Mouse (Mus musculus): ENCODE results near the gene Meltf.

Gene Meltf

DNA sequence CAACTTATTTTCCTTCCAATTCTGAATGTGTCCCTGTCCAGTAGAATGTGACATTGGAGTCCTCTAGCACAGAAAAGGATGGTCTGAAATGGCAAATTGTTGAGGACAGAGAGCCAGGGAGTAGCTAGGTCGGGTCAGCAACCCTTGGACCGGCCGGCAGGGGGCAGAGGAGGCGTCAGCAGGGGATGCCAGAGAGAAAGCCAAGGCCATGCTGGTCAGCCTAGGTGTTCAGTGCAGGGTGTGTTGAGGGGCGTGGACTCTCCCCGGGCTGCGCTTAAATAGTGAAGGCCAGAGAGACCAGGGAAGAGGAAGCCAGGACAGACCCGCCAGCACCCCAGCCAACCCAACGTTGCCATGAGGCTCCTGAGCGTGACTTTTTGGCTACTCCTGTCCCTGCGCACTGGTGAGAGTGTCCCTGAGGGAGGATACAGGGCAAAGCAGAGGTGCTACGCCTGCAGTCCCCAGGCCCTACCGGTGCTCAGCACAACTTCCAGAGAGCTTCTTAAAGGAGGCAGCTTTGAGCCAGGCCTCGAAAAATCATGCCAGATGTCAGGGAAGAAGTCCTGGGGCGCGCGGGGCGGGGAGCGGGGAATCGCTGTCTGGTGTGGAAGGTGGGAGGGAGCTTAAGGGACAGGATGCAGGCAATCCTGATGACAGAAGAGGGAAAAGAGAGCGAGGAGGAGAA, at the start of gene Meltf:
Gene Meltf, plus strand, starts transcription at position 238 of the 685 bp plus-strand sequence.
- peak; percentile 23 to 34 for DNase-seq (ENCODE audit: low spot score in 2 of 2)

DNA sequence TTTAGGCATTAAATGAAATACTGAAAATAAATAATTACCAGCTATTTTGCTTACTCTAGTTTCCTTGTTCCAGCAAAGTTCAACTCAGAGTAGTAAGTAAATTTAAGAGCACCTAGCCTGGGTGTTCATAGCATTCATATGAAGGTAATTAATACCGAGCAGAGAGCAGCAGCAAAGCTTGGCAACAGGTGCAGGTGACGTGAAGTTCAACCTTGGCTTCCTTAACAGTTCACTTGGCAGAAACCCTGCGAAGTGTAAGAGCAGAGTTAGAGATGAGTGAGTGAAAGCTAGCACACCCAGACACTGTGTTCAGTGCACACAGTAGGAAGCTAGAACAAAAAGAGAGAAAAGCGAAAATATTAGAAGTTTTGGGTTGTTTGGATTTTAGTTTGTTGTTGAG, 47.9 kb upstream of the Meltf start:
- no peak for DNase-seq (ENCODE audit: low spot score in 2 of 2)

DNA sequence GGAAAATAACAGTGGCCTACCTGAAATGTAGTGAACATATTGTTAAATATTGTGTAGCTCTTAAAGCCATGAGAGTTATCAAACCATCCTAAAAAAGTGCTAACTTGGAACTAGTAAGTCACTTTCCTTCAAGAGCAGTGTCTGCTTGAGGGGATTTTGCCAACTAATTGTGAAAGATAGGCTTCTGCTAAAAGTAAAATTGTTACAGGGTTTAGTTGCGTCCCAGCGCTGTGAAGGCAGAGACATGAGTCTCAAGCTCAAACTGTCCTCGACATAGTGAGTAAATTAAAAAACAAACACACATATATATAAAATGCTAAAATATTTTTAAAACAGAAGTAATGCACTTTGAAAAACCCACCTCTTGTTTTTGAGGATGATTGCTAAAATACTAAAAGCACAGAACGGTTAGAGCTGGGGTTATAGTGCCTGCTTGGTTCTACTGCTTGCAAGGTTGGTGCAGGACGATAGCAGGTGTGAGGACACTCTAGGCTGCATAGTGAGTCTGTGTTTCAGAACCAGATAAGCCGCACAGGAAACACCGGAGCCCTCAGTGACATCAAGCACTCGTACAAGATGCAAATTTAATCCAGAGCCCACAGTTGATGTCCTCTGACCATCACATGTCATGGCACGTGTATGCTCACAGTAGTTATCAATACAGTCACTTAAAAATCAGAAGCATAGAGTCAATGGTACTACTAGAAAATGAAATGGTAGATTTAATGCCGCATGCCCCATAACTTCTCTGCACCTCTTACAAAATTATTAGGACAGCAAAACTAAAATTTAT, 45.8 kb upstream of the Meltf start:
- DNase-seq (ENCODE audit: low spot score in 2 of 2) = no peak

DNA sequence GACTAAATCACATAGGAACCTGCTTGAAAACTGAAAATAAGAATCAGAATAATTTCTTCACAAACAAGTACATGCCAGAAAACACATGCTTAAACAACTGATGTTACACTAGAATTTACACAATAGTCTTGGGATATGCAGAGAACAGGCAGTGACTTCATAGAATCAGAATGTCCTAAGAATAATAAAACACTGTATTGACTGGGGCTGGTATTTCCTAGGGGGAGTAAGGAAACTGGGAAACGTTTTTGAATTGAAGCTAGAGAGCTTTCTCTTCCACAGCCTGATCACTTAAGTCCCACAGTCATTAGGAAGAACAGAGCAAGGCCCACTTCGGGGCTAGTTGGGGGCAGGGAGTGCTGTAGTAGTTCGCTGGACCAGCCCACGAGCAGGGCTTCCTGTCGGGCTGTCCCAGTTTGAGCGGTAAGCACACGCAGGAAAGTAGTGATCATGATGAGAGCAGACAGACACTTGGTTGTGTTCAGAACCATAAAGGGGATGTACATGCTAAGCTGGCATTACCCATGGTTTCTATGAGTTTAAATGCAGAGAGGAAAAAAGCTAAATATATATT, 44.5 kb upstream of the Meltf start:
- DNase-seq (ENCODE audit: low spot score in 2 of 2) = no peak

DNA sequence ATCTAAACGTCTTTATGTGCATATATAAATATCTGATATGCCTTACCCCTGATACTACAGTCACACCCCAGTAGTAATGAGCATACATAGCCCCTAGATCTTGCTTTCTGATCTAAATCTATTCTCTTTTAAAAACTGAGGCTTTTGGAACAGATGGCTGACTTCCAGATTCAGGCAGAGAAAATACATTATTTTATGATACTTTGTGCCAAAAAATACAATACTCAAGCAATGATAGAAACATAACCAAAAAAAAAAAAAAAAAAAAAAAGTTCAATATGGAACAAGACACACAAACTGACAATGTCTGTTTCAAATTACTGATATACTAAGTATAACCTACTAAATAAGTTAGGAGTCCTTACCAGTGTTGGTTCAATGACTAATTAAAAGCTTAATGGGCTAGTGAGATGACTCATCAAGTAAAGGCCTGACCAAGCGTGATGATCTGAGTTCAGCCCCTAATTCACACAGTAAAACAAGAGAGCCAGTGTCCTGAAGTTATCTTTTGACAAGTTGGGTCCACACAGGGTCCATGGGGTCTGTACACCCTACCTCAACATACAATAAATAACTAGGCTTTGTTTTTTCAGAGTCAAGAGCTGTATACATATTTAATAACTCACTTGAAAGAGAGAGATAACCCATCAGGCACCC, 43.8 kb upstream of the Meltf start:
- DNase-seq (ENCODE audit: low spot score in 2 of 2) = no peak

DNA sequence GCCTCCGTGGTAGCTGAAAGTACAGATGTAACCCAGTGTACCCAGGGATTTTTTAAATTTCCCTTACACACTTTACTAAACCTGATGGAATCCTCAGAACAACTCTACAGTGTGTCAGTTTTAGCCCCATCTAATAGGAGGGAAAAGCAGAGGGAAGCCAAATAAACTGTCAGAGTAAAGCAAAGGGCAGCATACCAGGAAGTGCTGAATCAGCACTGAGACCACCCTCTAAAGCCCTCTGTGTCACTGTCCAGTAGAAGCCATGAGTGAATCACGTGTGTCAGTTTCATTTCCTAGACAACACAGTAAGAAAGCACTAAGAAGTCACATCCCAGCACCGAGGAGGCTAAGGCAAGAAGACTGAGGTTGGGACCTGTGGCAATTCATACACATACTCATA, 41.2 kb upstream of the Meltf start:
- no peak for DNase-seq (ENCODE audit: low spot score in 2 of 2)

DNA sequence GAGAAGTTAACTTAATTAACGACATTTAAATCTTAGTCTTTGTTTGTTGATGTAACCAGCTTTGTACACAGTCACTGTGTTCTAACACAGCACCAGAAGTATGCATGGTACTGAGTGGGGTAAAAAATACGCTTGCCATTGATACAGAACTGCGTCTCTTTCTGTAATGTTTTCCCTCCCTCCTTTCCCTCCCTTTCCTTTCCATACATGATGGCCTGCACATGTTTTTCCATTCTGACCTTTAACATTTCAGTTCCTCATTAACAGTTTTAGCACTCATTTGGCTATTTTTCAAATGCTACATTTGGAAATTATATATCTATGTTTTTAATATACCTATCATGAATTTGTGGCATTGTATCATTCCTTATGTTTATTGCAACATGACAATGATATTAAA, 34.4 kb upstream of the Meltf start:
- no peak for DNase-seq (ENCODE audit: low spot score in 2 of 2)

DNA sequence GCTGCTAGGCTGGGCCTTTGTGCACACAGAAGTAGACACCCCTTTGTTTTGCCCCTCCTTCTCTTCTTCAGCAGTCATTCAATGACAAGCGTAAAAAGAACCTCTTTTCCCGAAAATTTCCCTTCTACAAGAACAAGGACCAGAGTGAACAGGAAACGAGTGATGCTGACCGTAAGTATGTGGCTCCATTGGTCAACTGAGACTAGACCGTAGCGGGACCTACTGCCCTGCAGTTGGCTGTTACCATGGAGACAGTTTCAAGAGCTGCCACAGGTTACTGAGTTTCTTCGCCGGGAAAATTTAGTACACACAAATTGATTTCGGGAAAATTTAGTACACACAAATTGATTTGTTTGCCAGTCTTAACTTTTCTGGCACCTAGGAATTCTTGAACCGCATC, 31.8 kb upstream of the Meltf start:
- DNase-seq (ENCODE audit: low spot score in 2 of 2) = no peak

DNA sequence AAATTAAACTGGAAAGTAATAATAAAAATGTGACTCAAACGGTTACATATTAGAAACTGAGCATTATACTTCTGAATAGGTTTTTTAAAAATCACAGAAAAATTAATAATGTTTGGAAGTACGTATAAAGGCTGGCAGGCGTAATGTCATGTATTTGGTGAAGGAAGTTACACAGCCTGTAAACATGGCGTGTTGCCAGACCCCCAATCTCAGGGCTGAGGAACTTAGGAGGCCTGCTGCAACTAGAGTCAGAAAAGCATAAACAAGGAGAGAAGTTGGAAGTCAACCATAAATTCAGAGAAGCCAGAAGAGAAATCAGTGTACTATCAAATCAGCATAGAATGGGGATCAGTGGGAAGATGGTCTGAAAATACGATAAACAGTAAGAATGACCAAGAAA, 14.7 kb upstream of the Meltf start:
- no peak for DNase-seq (ENCODE audit: low spot score in 2 of 2)

DNA sequence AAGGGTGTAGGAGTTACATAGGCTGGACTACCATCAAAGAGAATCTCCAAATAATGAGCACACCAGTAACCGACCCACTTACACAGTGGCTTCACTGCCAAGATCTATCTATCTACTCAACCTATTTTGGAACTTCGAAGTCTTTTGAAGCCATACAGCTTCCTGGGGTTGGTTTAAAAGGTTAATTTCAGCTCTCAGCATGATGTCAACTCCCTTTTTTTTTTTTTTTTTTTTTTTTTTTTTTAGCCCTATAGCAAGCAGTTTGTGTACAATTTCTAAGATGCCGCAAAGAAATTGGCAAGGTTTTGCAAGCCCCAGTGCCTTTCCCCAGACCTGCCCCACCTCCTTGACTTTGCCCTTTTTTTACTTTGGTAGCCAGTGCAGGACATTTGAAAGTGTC, 13.4 kb upstream of the Meltf start:
- no peak for DNase-seq (ENCODE audit: low spot score in 2 of 2)

DNA sequence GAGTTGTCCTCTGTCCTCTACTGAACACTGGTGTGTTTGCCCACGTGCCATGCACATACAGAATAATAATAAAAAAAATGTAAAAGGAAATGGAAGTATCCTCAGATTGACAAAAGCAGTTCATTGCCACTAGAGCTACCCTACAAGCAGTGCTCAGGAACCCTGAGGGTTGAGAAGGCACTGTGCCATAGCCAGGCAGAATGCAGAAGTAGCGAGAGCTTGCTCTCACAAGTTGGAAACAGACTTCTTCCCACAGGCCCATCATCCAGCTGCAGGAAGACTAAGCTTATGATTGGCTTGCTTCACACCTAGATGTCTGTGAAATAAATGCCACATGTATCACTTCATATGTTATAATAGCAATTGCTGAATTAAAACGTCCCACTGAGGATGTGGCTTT, 11.7 kb upstream of the Meltf start:
- DNase-seq (ENCODE audit: low spot score in 2 of 2) = no peak

DNA sequence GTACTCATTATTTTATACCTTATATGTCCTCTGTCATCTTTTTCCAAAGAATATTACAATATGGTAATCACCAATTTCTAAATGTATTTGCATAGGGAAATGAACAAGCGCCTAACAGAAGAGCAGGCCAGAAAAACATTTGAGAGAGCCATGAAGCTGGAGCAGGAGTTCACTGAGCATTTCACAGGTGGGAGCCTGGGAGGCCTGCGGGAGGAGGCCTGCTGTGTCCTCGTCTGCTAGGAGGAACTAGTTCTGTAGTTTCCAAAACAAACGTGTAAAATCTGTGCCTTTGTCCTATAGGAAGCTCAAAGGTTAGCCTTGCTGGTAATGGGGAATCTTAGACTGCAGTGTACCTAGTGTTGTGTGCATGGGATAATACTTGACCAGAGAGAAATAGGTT, 10.9 kb upstream of the Meltf start:
- no peak for DNase-seq (ENCODE audit: low spot score in 2 of 2)

DNA sequence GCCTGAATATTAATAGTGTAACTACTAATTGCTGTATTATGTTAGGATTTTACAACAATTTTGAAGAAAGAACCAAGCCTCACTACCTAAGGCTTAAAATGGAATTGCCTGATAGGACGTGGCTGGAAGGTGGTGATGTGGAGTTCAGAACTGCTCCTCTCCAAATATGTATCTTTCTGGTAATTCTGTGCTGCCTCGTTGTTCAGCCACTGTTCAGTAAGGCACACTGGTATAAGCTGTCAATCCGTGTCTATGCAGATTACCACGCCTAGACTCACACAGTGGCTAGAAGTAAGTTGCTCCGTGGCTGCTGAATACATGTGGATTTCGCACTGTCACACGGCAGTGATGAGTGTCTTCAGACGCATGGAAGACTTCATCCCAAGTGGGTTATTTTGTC, 4.9 kb upstream of the Meltf start:
- DNase-seq (ENCODE audit: low spot score in 2 of 2) = no peak

DNA sequence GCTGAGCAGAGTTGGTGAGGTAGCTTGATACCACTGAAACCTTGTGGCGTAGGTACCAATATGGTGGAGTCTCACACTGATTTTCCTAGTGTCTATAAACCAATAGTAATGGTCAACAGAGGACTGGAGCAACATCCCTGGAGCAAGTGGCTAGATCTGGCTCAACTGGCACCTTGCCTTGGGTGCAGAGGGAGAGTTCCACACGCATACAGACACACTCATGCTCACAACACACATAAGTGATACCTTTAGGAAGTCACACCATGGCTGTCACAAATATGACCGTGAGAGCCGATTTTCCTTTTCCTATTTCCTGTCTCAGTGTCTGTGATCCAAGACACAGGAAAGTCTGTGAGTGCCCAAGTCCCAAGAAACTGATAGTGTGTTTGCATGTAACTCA, 3.2 kb upstream of the Meltf start:
- no peak for DNase-seq (ENCODE audit: low spot score in 2 of 2)

DNA sequence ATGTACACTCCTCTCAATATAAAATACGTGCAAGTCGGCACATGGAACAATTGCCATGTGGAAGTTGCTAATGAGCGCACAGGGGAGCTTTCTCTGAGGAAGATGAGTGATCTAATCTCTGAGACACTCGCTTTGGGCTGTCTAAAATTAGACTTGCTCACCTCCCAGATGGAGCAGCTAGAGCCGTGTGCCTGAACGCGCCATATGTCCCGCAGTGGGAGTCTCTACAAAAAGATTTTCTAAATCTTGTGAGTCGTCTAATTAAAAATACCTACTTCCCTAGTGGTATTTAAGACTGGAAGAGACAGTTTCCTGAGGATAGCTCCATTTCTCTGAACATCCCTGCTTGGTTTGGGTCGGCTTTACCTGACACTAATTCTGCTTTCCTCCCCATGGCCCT, 2.2 kb upstream of the Meltf start:
- DNase-seq (ENCODE audit: low spot score in 2 of 2) = no peak

DNA sequence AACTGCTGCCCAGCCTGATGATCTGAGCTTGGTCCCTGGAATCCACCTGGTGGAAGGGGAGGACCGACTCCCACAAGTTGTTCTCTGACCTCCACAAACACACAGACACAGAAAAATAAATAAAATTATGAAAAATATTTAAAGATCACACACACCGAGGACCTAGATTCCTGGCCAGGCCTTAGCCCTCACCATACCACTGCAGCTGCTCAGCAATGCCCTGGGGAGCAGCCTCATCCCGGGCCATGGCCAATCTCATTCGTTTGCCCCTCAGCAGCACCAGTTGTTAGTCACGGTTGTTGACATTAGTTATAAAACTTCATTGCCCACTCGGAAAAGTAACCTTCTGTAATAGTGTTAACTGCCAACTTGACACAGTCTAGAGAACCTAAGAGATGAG, 558 bp upstream of the Meltf start:
- no peak for DNase-seq (ENCODE audit: low spot score in 2 of 2)

DNA sequence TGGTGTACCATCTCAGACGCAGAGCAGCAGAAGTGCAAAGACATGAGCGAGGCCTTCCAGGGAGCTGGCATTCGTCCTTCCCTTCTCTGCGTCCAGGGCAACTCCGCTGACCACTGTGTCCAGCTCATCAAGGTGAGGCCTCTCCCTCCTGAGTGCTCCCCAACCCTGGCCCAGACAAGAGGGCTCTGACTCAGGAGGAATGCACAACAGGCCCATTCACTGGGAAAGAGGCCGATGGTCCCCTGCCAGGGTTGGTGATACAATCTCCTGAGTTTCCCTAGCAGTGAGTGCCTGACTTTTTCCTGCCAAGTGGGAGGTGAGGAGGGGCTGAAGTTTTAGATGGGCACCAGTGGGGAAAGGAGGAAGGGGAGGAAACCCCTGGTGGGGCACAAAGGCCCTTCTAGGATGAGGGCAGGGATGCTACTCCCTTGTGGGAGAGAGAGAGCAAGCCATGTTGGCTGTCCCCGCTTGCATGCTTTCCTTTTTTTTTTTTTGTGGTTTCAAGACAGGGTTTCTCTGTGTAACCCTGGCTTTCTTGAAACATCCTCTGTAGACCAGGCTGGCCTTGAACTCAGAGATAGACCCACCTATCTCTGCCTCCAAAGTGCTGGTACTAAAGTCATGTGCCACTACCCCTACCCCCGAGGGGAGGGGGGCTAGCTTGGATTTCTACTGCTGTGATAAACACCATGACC, 1.7 kb downstream of the Meltf start:
- no peak for DNase-seq (ENCODE audit: low spot score in 2 of 2)

DNA sequence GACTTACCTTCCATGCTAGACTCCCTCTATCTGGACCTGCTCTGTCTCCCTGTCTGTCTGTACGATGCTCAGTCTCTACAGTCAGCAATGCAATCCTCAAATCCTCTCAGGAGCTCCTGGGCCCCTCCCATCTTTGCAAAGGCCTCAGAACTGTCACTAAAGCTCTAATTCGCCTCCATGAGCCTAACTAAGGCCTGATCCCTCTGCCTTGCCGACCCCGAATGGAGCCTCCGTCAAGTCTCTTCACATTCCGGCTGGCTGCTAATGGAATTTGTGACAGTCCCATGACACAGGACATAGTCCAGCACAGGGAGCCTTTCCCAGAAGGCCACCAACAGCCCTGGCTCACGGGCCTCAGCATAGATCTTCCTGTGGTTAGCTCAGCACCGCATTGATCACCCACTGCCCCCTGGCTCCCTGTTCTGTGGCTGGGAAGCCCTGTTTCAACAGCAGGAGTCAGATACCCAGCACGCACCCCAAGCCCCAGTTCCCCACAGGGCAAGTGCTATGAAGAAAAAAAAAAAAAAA, 3.8 kb downstream of the Meltf start:
- no peak for DNase-seq (ENCODE audit: low spot score in 2 of 2)

DNA sequence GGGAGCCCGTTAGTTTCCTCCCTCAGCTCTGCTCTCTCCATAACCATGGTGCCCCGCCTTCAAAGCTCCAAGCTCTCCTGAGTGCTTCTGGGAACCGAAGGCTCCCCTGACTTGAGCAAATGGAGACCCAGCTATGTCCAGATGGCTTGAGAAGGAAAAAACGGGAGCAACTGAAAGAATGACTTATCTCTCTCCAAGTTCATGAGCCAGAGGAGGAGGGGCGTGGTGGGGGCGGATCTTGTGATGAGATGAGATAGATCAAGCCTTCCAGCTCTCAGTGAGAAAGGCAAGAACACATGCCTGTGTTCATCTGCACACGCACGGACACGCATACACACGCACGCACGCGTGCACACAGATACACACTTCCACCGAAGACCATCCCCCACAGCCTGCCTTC, 4.7 kb downstream of the Meltf start:
- DNase-seq (ENCODE audit: low spot score in 2 of 2) = no peak

DNA sequence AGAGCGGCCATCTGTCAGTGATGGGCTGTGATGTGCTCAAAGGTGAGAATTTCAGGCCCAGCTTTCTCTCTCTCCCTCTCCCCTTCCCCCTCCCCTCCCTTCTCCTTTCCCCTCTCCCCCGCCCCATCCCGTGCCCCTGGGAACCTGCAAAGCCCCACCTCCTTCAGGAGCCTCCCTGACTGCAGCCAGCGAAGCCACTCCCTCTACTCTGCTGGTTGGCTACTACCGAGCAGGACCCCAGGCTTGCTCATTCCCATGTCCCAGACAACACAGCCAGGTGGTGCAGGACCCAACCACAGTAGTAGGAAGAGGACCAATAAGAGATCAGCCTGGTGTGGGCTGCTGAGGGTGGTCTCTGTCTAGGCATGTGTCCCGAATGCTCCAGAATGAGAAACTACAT, 5.3 kb downstream of the Meltf start:
- DNase-seq (ENCODE audit: low spot score in 2 of 2) = no peak

DNA sequence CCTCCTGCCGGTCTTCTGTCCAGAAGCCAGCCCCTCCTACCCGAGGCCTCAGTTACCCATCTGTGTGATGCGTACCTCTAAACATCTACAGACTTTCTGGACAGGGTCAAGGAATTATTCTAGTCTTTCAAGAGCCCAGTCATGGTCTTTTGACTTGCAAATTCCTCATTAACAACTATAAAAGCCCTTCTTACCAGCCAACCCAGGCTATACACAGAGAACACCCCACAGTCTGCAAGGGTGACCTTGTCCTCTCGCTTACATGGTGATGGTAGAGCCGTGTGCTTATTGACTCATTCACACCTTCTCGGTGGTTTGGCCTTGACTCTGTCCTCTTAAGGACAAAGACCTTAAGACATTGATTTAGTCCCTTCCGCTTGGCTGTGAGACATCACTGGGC, 12.3 kb downstream of the Meltf start:
- no peak for DNase-seq (ENCODE audit: low spot score in 2 of 2)

Data from spleen, postnatal 36 days (tissue).